Mouse (Mus musculus) midbrain, embryonic 15.5 days (tissue): Measurements from ENCODE around the gene Elovl4. TPM values are rescaled to one million over a fixed set of nuclear protein-coding genes. Genes with fewer than 3 reads are reported as not detected.
A peak's percentile ranks its signal among the peaks of the same experiment; 100 is the strongest.

Experiments
- ATAC-seq: fragments of 200-750 bp; cut with Nextera tagmentation; replicated peaks from 2 replicates; pipeline ENCODE4 v1.8.0; 2017; ENCODE audit warnings: moderate TSS enrichment
- H3K27ac ChIP-seq: fragments of 300-500 bp; sonication (generic); 2 replicates; pipeline ENCODE4 v1.5.1; 2015; ENCODE audit warnings: mild to moderate bottlenecking, inconsistent platforms
- H3K27me3 ChIP-seq: fragments of 300-500 bp; sonication (generic); replicated peaks from 2 replicates; pipeline ENCODE4 v1.6.1; 2015; ENCODE audit warnings: inconsistent platforms
- H3K36me3 ChIP-seq: fragments of 300-500 bp; sonication (generic); replicated peaks from 2 replicates; pipeline ENCODE4 v1.6.1; 2015; ENCODE audit warnings: inconsistent platforms
- H3K4me1 ChIP-seq: fragments of 300-500 bp; sonication (generic); 2 replicates; pipeline ENCODE4 v1.6.1; 2015; ENCODE audit warnings: inconsistent platforms
- H3K4me2 ChIP-seq: fragments of 300-500 bp; sonication (generic); 2 replicates; pipeline ENCODE4 v1.6.1; 2015; ENCODE audit warnings: inconsistent platforms, mild to moderate bottlenecking, moderate library complexity
- H3K4me3 ChIP-seq: fragments of 300-500 bp; sonication (generic); 2 replicates; pipeline ENCODE4 v1.5.1; 2015; ENCODE audit warnings: mild to moderate bottlenecking, inconsistent platforms
- H3K9ac ChIP-seq: fragments of 300-500 bp; sonication (generic); 2 replicates; pipeline ENCODE4 v1.6.1; 2015; ENCODE audit warnings: mild to moderate bottlenecking, inconsistent platforms
- H3K9me3 ChIP-seq: fragments of 300-500 bp; sonication (generic); 2 replicates; pipeline ENCODE4 v1.6.1; 2016; ENCODE audit warnings: inconsistent platforms
- WGBS: fragments of 180-500 bp; shearing (Covaris S2); methylation state at CpG from one replicate; pipeline ENCODE4 v1.1.7; 2015; ENCODE audit warnings: mixed read lengths; 5-methylcytosine and 5-hydroxymethylcytosine counted together
- polyA plus RNA-seq: library from polyadenylated mRNA; unstranded; fragments of >200 nt; fragmentation: Nextera tagmentation; extraction: Ambion mirVana; gene quantifications from 2 replicates; pipeline ENCODE4 v1.2.1, GENCODE M21; 2015

Elovl4 gene
- polyA plus RNA-seq, 1 experiment from 2014 or later = 103 TPM

DNA sequence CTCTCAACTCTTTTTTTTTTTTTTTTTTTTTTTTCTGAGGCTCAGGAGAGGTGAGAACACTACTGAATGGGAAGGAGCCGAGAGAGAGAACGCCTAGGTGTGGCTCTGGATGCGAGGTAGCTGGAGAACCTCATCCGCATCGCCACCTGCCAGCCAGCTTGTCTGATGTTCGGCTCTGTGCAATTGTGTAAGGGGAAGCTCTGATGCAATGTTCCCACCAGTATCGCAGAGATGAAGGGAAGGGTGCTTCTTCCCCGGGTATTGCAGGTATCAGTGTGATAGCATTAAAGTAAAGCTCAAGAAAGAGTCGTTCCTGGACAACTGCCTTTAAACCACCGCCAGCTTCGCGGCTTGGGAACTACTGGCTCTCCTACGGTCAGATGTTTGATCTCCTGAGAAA lies 1.7 kb downstream of the Elovl4 start:
- ATAC-seq = no peak
- no peaks in the 10 kb centered on the region for H3K36me3 ChIP-seq
- peak overlapping the region; percentile 58 for H3K4me2 ChIP-seq
- H3K27ac ChIP-seq = no peak overlapping the region
- no peaks in the 10 kb centered on the region for H3K9me3 ChIP-seq
- no peak overlapping the region for H3K9ac ChIP-seq
- H3K4me1 ChIP-seq = peaks cover 36% of the 10 kb centered on the region
- WGBS = 56% methylated on average over 13 of the region's 13 CpGs
- H3K27me3 ChIP-seq = no peaks in the 10 kb centered on the region
- peak overlapping the region; percentile 54 for H3K4me3 ChIP-seq

DNA sequence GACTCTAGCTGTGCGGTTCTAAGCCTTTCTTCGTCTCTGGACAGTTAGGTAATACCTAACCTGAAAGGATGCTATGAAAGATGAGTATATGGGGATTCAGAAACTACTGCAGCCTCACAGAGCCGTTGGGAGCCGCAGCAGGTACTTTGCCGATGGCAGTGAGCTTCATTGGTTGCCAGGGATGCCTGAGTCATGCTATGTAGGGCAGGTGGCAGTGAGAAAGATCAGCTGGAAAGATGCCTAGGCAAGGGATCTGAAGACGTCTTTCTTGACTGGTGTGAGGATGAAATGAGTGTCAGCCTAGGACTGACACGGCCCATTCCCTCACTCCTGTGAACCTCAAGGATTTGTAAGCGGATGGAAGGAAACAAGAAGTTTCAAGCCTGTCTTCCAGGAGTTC lies 8.2 kb downstream of the Elovl4 start:
- H3K4me3 ChIP-seq = no peak overlapping the region
- WGBS = 78% methylated on average over 8 of the region's 8 CpGs
- no peaks in the 10 kb centered on the region for H3K27me3 ChIP-seq
- H3K27ac ChIP-seq = no peak overlapping the region
- peaks cover 8% of the 10 kb centered on the region for H3K4me1 ChIP-seq
- H3K9me3 ChIP-seq = no peaks in the 10 kb centered on the region
- H3K4me2 ChIP-seq = no peak overlapping the region
- no peak overlapping the region for H3K9ac ChIP-seq
- no peaks in the 10 kb centered on the region for H3K36me3 ChIP-seq
- ATAC-seq = no peak

DNA sequence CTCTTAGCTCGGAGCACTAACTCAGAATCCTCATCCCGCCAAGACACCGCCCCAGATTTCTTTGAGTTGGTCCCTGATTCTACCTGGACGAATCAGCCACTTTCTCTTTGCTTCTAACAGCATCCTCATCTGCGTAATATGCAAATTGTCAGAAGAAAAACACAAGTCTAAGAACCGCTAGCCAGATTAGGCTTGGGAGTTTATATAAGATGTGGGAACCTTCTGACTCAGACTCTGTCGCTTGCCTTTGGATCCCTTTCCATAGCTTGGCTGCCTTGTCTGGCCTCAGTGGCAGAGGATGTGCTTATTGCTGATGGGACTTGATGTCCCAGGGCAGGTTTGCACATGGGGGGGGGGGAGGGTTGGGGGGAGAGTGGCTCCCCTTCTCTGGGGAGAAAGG lies 9.2 kb downstream of the Elovl4 start:
- no peak overlapping the region for H3K4me2 ChIP-seq
- no peak overlapping the region for H3K27ac ChIP-seq
- H3K9me3 ChIP-seq = no peaks in the 10 kb centered on the region
- H3K27me3 ChIP-seq = no peaks in the 10 kb centered on the region
- H3K9ac ChIP-seq = no peak overlapping the region
- no peak overlapping the region for H3K4me3 ChIP-seq
- H3K36me3 ChIP-seq = no peaks in the 10 kb centered on the region
- no peak for ATAC-seq
- WGBS = 89% methylated on average over 7 of the region's 7 CpGs
- H3K4me1 ChIP-seq = no peaks in the 10 kb centered on the region

- no peaks in the 10 kb centered on the region for H3K27me3 ChIP-seq
- 93% methylated on average over 6 of the region's 6 CpGs for WGBS
- no peaks in the 10 kb centered on the region for H3K9me3 ChIP-seq
- ATAC-seq = no peak
- no peaks in the 10 kb centered on the region for H3K4me1 ChIP-seq
- H3K36me3 ChIP-seq = peaks cover 9% of the 10 kb centered on the region
- H3K4me3 ChIP-seq = no peak overlapping the region
- H3K27ac ChIP-seq = no peak overlapping the region
- no peak overlapping the region for H3K4me2 ChIP-seq
- H3K9ac ChIP-seq = no peak overlapping the region
Observed at GRCm38 (mm10) chr9:83789326-83789725, 16.8 kb downstream of the Elovl4 start.

- H3K36me3 ChIP-seq = peaks cover 17% of the 10 kb centered on the region
Observed at GRCm38 (mm10) chr9:83785501-83785900, 20.6 kb downstream of the Elovl4 start.

DNA sequence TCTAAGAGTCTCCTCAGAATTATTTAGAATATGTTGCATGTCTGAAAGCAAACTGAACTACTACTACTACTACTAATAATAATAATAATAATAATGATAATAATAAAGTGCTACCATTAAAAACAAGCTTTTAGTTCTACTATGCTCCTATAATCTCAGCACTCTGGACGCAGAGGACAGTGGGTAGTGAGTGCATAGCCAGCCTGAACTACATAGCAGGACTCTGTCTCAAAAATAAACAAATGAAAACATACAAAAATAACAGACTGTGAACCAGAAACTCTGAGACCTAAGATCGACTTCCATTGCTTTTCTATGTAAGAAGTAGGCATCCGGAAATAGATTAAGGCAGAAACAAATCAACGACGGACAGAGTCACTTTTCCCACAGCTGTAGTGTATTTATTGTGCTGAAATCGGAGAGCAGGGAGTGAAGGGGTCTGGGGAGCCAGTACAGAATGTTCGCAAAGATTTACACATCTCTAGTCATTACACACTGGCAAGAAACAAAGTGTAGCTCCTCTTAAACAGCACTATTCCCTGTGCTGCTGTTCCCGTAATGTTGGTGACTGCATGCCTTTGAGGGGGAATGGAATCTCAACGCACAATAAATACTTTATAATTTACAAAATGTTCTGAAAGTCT lies 27.6 kb downstream of the Elovl4 start:
- no peak overlapping the region for H3K4me3 ChIP-seq

More at GRCm38 (mm10) chr9:83785501-83785900, 20.6 kb downstream of the Elovl4 start:
- H3K27ac ChIP-seq = no peak overlapping the region
- ATAC-seq = no peak
- no peaks in the 10 kb centered on the region for H3K27me3 ChIP-seq
- H3K4me1 ChIP-seq = no peaks in the 10 kb centered on the region
- no peak overlapping the region for H3K9ac ChIP-seq
- WGBS = 56% methylated on average over 1 of the region's 1 CpGs
- no peak overlapping the region for H3K4me2 ChIP-seq
- H3K9me3 ChIP-seq = no peaks in the 10 kb centered on the region
- no peak overlapping the region for H3K4me3 ChIP-seq

GRCm38 (mm10) chr9:83761318-83761717 lies 44.8 kb downstream of the Elovl4 start:
- Histone ChIP-seq H3K36me3 (no peaks in the 10 kb centered on the region), H3K27ac (no peak overlapping the region), H3K4me3 (no peak overlapping the region), H3K27me3 (no peaks in the 10 kb centered on the region), H3K4me1 (no peaks in the 10 kb centered on the region), H3K4me2 (no peak overlapping the region), H3K9ac (no peak overlapping the region), H3K9me3 (no peaks in the 10 kb centered on the region)
- ATAC-seq = no peak; the same call in 1 of the 2 replicates
- 60% methylated on average over 4 of the region's 4 CpGs for WGBS

More for the DNA sequence above, 27.6 kb downstream of the Elovl4 start:
- Histone ChIP-seq H3K36me3 (peaks cover 12% of the 10 kb centered on the region), H3K27me3 (no peaks in the 10 kb centered on the region), H3K9me3 (no peaks in the 10 kb centered on the region), H3K27ac (no peak overlapping the region), H3K4me1 (no peaks in the 10 kb centered on the region), H3K9ac (no peak overlapping the region), H3K4me2 (no peak overlapping the region)
- no peak for ATAC-seq
- 90% methylated on average over 9 of the region's 9 CpGs for WGBS

GRCm38 (mm10) chr9:83731877-83732276 lies 74.2 kb downstream of the Elovl4 start:
- ATAC-seq = no peak
- H3K9ac ChIP-seq = no peak overlapping the region
- 81% methylated on average over 2 of the region's 2 CpGs for WGBS
- H3K4me1 ChIP-seq = no peaks in the 10 kb centered on the region
- H3K9me3 ChIP-seq = no peaks in the 10 kb centered on the region
- H3K27ac ChIP-seq = no peak overlapping the region
- H3K4me3 ChIP-seq = no peak overlapping the region
- no peaks in the 10 kb centered on the region for H3K27me3 ChIP-seq
- no peak overlapping the region for H3K4me2 ChIP-seq
- H3K36me3 ChIP-seq = no peaks in the 10 kb centered on the region

DNA sequence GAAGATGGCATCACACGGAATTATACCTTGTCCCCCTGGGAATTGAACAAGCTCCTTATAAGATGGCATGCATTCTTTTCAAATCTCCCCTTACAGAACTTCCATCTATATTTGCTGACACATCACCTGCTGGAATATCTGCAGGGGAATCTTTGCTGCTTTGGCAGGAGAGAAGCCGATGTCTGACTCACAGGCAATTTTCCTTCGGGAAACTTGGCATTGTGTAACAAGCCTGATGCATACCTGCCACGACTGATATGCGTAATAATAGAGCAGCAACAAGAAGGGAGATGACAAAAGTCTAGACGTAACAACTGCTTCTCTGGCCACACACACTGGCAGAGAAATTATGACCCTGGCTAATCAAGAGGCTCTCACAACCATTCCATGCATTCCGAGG lies 75.2 kb downstream of the Elovl4 start:
- ATAC-seq = no peak
- H3K27ac ChIP-seq = no peak overlapping the region
- 55% methylated on average over 7 of the region's 7 CpGs for WGBS
- H3K4me1 ChIP-seq = no peaks in the 10 kb centered on the region
- no peak overlapping the region for H3K4me3 ChIP-seq
- no peak overlapping the region for H3K4me2 ChIP-seq
- no peaks in the 10 kb centered on the region for H3K27me3 ChIP-seq
- H3K9me3 ChIP-seq = no peaks in the 10 kb centered on the region
- H3K36me3 ChIP-seq = no peaks in the 10 kb centered on the region
- no peak overlapping the region for H3K9ac ChIP-seq

Other genes starting within 250 kb of the Elovl4 start
- 4.8 and 6.2 TPM in 2 replicates for gene Ttk, start 28.4 kb upstream of the Elovl4 start, polyA plus RNA-seq
- gene Bckdhb, start 118.9 kb upstream of the Elovl4 start, polyA plus RNA-seq = 28.6 and 28.7 TPM in 2 replicates